Mouse (Mus musculus): ENCODE results near the gene Wdr20. TPM values are rescaled to one million over a fixed set of nuclear protein-coding genes. Genes with fewer than 3 reads are reported as not detected.

The Wdr20 gene
- polyA plus RNA-seq, 1 experiment from 2014 or later: 23.7 TPM

- Histone ChIP-seq H3K27ac (ENCODE audit: low read depth) (no peak overlapping the region), H3K36me3 (ENCODE audit: control insufficient read depth, insufficient read depth, low read length) (peaks cover 31% of the 10 kb centered on the region), H3K27me3 (replicated peaks; ENCODE audit: control insufficient read depth, insufficient read depth, low read length) (no peaks in the 10 kb centered on the region), H3K4me3 (ENCODE audit: low read depth, low read length) (no peak overlapping the region), H3K9me3 (ENCODE audit: control insufficient read depth, low read length) (no peaks in the 10 kb centered on the region), H3K9ac (ENCODE audit: low read length) (no peak overlapping the region), H3K4me1 (replicated peaks; ENCODE audit: control insufficient read depth, insufficient read depth, low read length) (no peaks in the 10 kb centered on the region), H3K4me2 (ENCODE audit: low read length) (no peak overlapping the region)
- ATAC-seq (replicated peaks; ENCODE audit: low FRiP score, low TSS enrichment, low read depth) (no peak), DNase-seq (ENCODE audit: low spot score) (no peak)
- WGBS: 84% methylated on average over 5 of the region's 5 CpGs
Measured at GRCm38 (mm10) chr12:110777853-110778252, 40.1 kb downstream of the Wdr20 start.

- H3K27ac ChIP-seq (ENCODE audit: low read depth): no peak overlapping the region
- 72% methylated on average over 7 of the region's 7 CpGs for WGBS
- peaks cover 31% of the 10 kb centered on the region for H3K36me3 ChIP-seq (ENCODE audit: control insufficient read depth, insufficient read depth, low read length)
- no peaks in the 10 kb centered on the region for H3K4me1 ChIP-seq (replicated peaks; ENCODE audit: control insufficient read depth, insufficient read depth, low read length)
- H3K4me2 ChIP-seq (ENCODE audit: low read length): no peak overlapping the region
- no peaks in the 10 kb centered on the region for H3K9me3 ChIP-seq (ENCODE audit: control insufficient read depth, low read length)
- H3K27me3 ChIP-seq (replicated peaks; ENCODE audit: control insufficient read depth, insufficient read depth, low read length): no peaks in the 10 kb centered on the region
- DNase-seq (ENCODE audit: low spot score) (no peak), ATAC-seq (replicated peaks; ENCODE audit: low FRiP score, low TSS enrichment, low read depth) (no peak)
- no peak overlapping the region for H3K9ac ChIP-seq (ENCODE audit: low read length)
- no peak overlapping the region for H3K4me3 ChIP-seq (ENCODE audit: low read depth, low read length)
Measured at GRCm38 (mm10) chr12:110779296-110779695, 41.6 kb downstream of the Wdr20 start.

GRCm38 (mm10) chr12:110781181-110781580 lies 43.4 kb downstream of the Wdr20 start:
- H3K4me2 ChIP-seq (ENCODE audit: low read length): no peak overlapping the region
- H3K4me1 ChIP-seq (replicated peaks; ENCODE audit: control insufficient read depth, insufficient read depth, low read length): no peaks in the 10 kb centered on the region
- DNase-seq (ENCODE audit: low spot score) (no peak), ATAC-seq (replicated peaks; ENCODE audit: low FRiP score, low TSS enrichment, low read depth) (no peak)
- H3K27me3 ChIP-seq (replicated peaks; ENCODE audit: control insufficient read depth, insufficient read depth, low read length): no peaks in the 10 kb centered on the region
- peaks cover 34% of the 10 kb centered on the region for H3K36me3 ChIP-seq (ENCODE audit: control insufficient read depth, insufficient read depth, low read length)
- WGBS: 87% methylated on average over 8 of the region's 8 CpGs
- H3K4me3 ChIP-seq (ENCODE audit: low read depth, low read length): no peak overlapping the region
- no peaks in the 10 kb centered on the region for H3K9me3 ChIP-seq (ENCODE audit: control insufficient read depth, low read length)
- H3K27ac ChIP-seq (ENCODE audit: low read depth): no peak overlapping the region
- H3K9ac ChIP-seq (ENCODE audit: low read length): no peak overlapping the region

- 91% methylated on average over 1 of the region's 1 CpGs for WGBS
- no peak for ATAC-seq (replicated peaks; ENCODE audit: low FRiP score, low TSS enrichment, low read depth)
Measured at GRCm38 (mm10) chr12:110782278-110782677, 44.5 kb downstream of the Wdr20 start.

GRCm38 (mm10) chr12:110784211-110784610 lies 46.5 kb downstream of the Wdr20 start:
- ATAC-seq (replicated peaks; ENCODE audit: low FRiP score, low TSS enrichment, low read depth) (no peak), DNase-seq (ENCODE audit: low spot score) (no peak)
- Histone ChIP-seq H3K4me2 (ENCODE audit: low read length) (no peak overlapping the region), H3K4me1 (replicated peaks; ENCODE audit: control insufficient read depth, insufficient read depth, low read length) (no peaks in the 10 kb centered on the region), H3K36me3 (ENCODE audit: control insufficient read depth, insufficient read depth, low read length) (peaks cover 34% of the 10 kb centered on the region), H3K9me3 (ENCODE audit: control insufficient read depth, low read length) (no peaks in the 10 kb centered on the region), H3K4me3 (ENCODE audit: low read depth, low read length) (no peak overlapping the region), H3K27me3 (replicated peaks; ENCODE audit: control insufficient read depth, insufficient read depth, low read length) (no peaks in the 10 kb centered on the region), H3K9ac (ENCODE audit: low read length) (no peak overlapping the region), H3K27ac (ENCODE audit: low read depth) (no peak overlapping the region)
- WGBS: 93% methylated on average over 2 of the region's 2 CpGs

More at GRCm38 (mm10) chr12:110782278-110782677, 44.5 kb downstream of the Wdr20 start:
- no peak for DNase-seq (ENCODE audit: low spot score)
- H3K4me3 ChIP-seq (ENCODE audit: low read depth, low read length): no peak overlapping the region
- no peaks in the 10 kb centered on the region for H3K27me3 ChIP-seq (replicated peaks; ENCODE audit: control insufficient read depth, insufficient read depth, low read length)
- H3K27ac ChIP-seq (ENCODE audit: low read depth): no peak overlapping the region
- no peaks in the 10 kb centered on the region for H3K9me3 ChIP-seq (ENCODE audit: control insufficient read depth, low read length)
- no peaks in the 10 kb centered on the region for H3K4me1 ChIP-seq (replicated peaks; ENCODE audit: control insufficient read depth, insufficient read depth, low read length)
- H3K36me3 ChIP-seq (ENCODE audit: control insufficient read depth, insufficient read depth, low read length): peaks cover 34% of the 10 kb centered on the region
- no peak overlapping the region for H3K9ac ChIP-seq (ENCODE audit: low read length)
- H3K4me2 ChIP-seq (ENCODE audit: low read length): no peak overlapping the region

GRCm38 (mm10) chr12:110786243-110786642 lies 48.5 kb downstream of the Wdr20 start:
- 86% methylated on average over 4 of the region's 4 CpGs for WGBS
- DNase-seq (ENCODE audit: low spot score): no peak

GRCm38 (mm10) chr12:110790580-110790979 lies 52.8 kb downstream of the Wdr20 start:
- H3K4me3 ChIP-seq (ENCODE audit: low read depth, low read length): no peak overlapping the region
- H3K27me3 ChIP-seq (replicated peaks; ENCODE audit: control insufficient read depth, insufficient read depth, low read length): no peaks in the 10 kb centered on the region
- ATAC-seq (replicated peaks; ENCODE audit: low FRiP score, low TSS enrichment, low read depth) (no peak), DNase-seq (ENCODE audit: low spot score) (no peak)
- no peak overlapping the region for H3K27ac ChIP-seq (ENCODE audit: low read depth)
- H3K36me3 ChIP-seq (ENCODE audit: control insufficient read depth, insufficient read depth, low read length): peaks cover 16% of the 10 kb centered on the region; the same call in 1 of the 2 replicates
- no peaks in the 10 kb centered on the region for H3K9me3 ChIP-seq (ENCODE audit: control insufficient read depth, low read length)
- no peak overlapping the region for H3K4me2 ChIP-seq (ENCODE audit: low read length)
- H3K4me1 ChIP-seq (replicated peaks; ENCODE audit: control insufficient read depth, insufficient read depth, low read length): 0 out of 2 replicates have a peak, but pooled peaks cover 4% of the 10 kb centered on the region
- WGBS: 88% methylated on average over 4 of the region's 4 CpGs
- H3K9ac ChIP-seq (ENCODE audit: low read length): no peak overlapping the region

More at GRCm38 (mm10) chr12:110786243-110786642, 48.5 kb downstream of the Wdr20 start:
- ATAC-seq (replicated peaks; ENCODE audit: low FRiP score, low TSS enrichment, low read depth): no peak
- Histone ChIP-seq H3K9me3 (ENCODE audit: control insufficient read depth, low read length) (no peaks in the 10 kb centered on the region), H3K4me1 (replicated peaks; ENCODE audit: control insufficient read depth, insufficient read depth, low read length) (no peaks in the 10 kb centered on the region), H3K9ac (ENCODE audit: low read length) (no peak overlapping the region), H3K4me2 (ENCODE audit: low read length) (no peak overlapping the region), H3K27me3 (replicated peaks; ENCODE audit: control insufficient read depth, insufficient read depth, low read length) (no peaks in the 10 kb centered on the region), H3K36me3 (ENCODE audit: control insufficient read depth, insufficient read depth, low read length) (peaks cover 24% of the 10 kb centered on the region), H3K4me3 (ENCODE audit: low read depth, low read length) (no peak overlapping the region), H3K27ac (ENCODE audit: low read depth) (no peak overlapping the region)

GRCm38 (mm10) chr12:110791026-110791425 lies 53.3 kb downstream of the Wdr20 start:
- Histone ChIP-seq H3K4me3 (ENCODE audit: low read depth, low read length) (no peak overlapping the region), H3K4me2 (ENCODE audit: low read length) (no peak overlapping the region), H3K27me3 (replicated peaks; ENCODE audit: control insufficient read depth, insufficient read depth, low read length) (no peaks in the 10 kb centered on the region), H3K9ac (ENCODE audit: low read length) (no peak overlapping the region), H3K9me3 (ENCODE audit: control insufficient read depth, low read length) (no peaks in the 10 kb centered on the region), H3K27ac (ENCODE audit: low read depth) (no peak overlapping the region), H3K36me3 (ENCODE audit: control insufficient read depth, insufficient read depth, low read length) (peaks cover 16% of the 10 kb centered on the region; the same call in 1 of the 2 replicates), H3K4me1 (replicated peaks; ENCODE audit: control insufficient read depth, insufficient read depth, low read length) (0 out of 2 replicates have a peak, but pooled peaks cover 4% of the 10 kb centered on the region)
- DNase-seq (ENCODE audit: low spot score) (no peak), ATAC-seq (replicated peaks; ENCODE audit: low FRiP score, low TSS enrichment, low read depth) (no peak)
- WGBS: 85% methylated on average over 8 of the region's 8 CpGs

- Histone ChIP-seq H3K27me3 (replicated peaks; ENCODE audit: control insufficient read depth, insufficient read depth, low read length) (no peaks in the 10 kb centered on the region), H3K36me3 (ENCODE audit: control insufficient read depth, insufficient read depth, low read length) (peaks cover 13% of the 10 kb centered on the region; the same call in 1 of the 2 replicates), H3K4me2 (ENCODE audit: low read length) (no peak overlapping the region), H3K27ac (ENCODE audit: low read depth) (no peak overlapping the region), H3K4me3 (ENCODE audit: low read depth, low read length) (no peak overlapping the region), H3K4me1 (replicated peaks; ENCODE audit: control insufficient read depth, insufficient read depth, low read length) (0 out of 2 replicates have a peak, but pooled peaks cover 4% of the 10 kb centered on the region), H3K9ac (ENCODE audit: low read length) (no peak overlapping the region), H3K9me3 (ENCODE audit: control insufficient read depth, low read length) (no peaks in the 10 kb centered on the region)
- 80% methylated on average over 6 of the region's 6 CpGs for WGBS
- DNase-seq (ENCODE audit: low spot score) (no peak), ATAC-seq (replicated peaks; ENCODE audit: low FRiP score, low TSS enrichment, low read depth) (no peak)
Measured at GRCm38 (mm10) chr12:110795035-110795434, 57.3 kb downstream of the Wdr20 start.
